Mouse (Mus musculus) forebrain, embryonic 15.5 days (tissue): Measurements from ENCODE around the gene Mnd1. TPM values are rescaled to one million over a fixed set of nuclear protein-coding genes. Genes with fewer than 3 reads are reported as not detected.

Experiments used
- ATAC-seq: fragments of 200-750 bp; cut with Nextera tagmentation; replicated peaks from 2 replicates; pipeline ENCODE4 v1.8.0; 2017; ENCODE audit warnings: mild to moderate bottlenecking, moderate TSS enrichment, moderate library complexity
- H3K27ac ChIP-seq: fragments of 300-500 bp; sonication (generic); replicated peaks from 2 replicates; pipeline ENCODE4 v1.5.1; 2015; ENCODE audit warnings: mild to moderate bottlenecking, inconsistent platforms
- H3K27me3 ChIP-seq: fragments of 300-500 bp; sonication (generic); 2 replicates; pipeline ENCODE4 v1.6.1; 2015; ENCODE audit warnings: inconsistent platforms
- H3K36me3 ChIP-seq: fragments of 300-500 bp; sonication (generic); 2 replicates; pipeline ENCODE4 v1.6.1; 2015; ENCODE audit warnings: mild to moderate bottlenecking, inconsistent platforms
- H3K4me1 ChIP-seq: fragments of 300-500 bp; sonication (generic); 2 replicates; pipeline ENCODE4 v1.6.1; 2015; ENCODE audit warnings: inconsistent platforms
- H3K4me2 ChIP-seq: fragments of 300-500 bp; sonication (generic); replicated peaks from 2 replicates; pipeline ENCODE4 v1.6.1; 2015; ENCODE audit warnings: mild to moderate bottlenecking, inconsistent platforms
- H3K4me3 ChIP-seq: fragments of 300-500 bp; sonication (generic); 2 replicates; pipeline ENCODE4 v1.5.1; 2015; ENCODE audit warnings: mild to moderate bottlenecking, inconsistent platforms
- H3K9ac ChIP-seq: fragments of 300-500 bp; sonication (generic); replicated peaks from 2 replicates; pipeline ENCODE4 v1.6.1; 2015; ENCODE audit warnings: mild to moderate bottlenecking, inconsistent platforms
- H3K9me3 ChIP-seq: fragments of 300-500 bp; sonication (generic); 2 replicates; pipeline ENCODE4 v1.6.1; 2016; ENCODE audit warnings: inconsistent platforms
- WGBS: fragments of 180-500 bp; shearing (Covaris S2); methylation state at CpG from one replicate; pipeline ENCODE4 v1.1.7; 2015; ENCODE audit warnings: mixed read lengths; 5-methylcytosine and 5-hydroxymethylcytosine counted together
- polyA plus RNA-seq: library from polyadenylated mRNA; unstranded; fragments of >200 nt; fragmentation: Nextera tagmentation; extraction: Ambion mirVana; gene quantifications from 2 replicates; pipeline ENCODE4 v1.2.1, GENCODE M21; 2015

The Mnd1 gene
- polyA plus RNA-seq, 1 experiment from 2014 or later = 2.5 TPM

DNA sequence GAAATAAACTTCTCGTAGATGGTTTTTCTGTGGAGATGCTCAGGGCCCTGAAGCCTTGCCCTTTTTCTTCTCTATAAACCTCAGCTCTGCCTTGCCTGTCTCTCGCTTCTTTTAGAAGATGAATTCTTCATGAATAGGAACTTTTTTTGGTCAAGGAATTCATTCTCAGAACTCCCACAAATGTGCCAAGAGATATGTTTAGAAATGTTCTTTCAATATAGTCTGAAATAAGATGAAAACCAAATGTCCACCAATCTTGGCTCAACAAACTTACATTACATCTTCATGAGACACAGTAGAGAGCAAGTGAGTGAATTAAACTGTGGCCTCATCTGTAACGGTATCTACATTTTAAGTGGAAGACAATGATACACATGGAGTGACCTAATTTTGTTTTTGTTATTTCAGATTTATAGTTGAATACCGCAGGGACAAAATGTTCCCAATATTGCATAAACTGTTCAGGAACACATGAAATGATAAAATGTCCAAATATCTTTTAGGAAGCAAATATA is 74.3 kb downstream of the Mnd1 start:
- Histone ChIP-seq H3K27ac (no peak overlapping the region), H3K4me1 (no peaks in the 10 kb centered on the region), H3K9me3 (0 out of 2 replicates have a peak, but pooled peaks cover 6% of the 10 kb centered on the region), H3K4me2 (no peak overlapping the region), H3K9ac (no peak overlapping the region), H3K27me3 (no peaks in the 10 kb centered on the region), H3K4me3 (no peak overlapping the region), H3K36me3 (no peaks in the 10 kb centered on the region)
- 95% methylated on average over 4 of the region's 4 CpGs for WGBS
- no peak for ATAC-seq

- H3K9me3 ChIP-seq = 0 out of 2 replicates have a peak, but pooled peaks cover 6% of the 10 kb centered on the region
- WGBS = 77% methylated on average over 7 of the region's 7 CpGs
- no peaks in the 10 kb centered on the region for H3K4me1 ChIP-seq
- no peak for ATAC-seq
- H3K4me3 ChIP-seq = no peak overlapping the region
- H3K36me3 ChIP-seq = no peaks in the 10 kb centered on the region
- no peaks in the 10 kb centered on the region for H3K27me3 ChIP-seq
- H3K27ac ChIP-seq = no peak overlapping the region
- no peak overlapping the region for H3K4me2 ChIP-seq
- no peak overlapping the region for H3K9ac ChIP-seq
These were observed 75.5 kb downstream of the Mnd1 start for GRCm38 (mm10) chr3:84080074-84080473.

GRCm38 (mm10) chr3:84077505-84077904 is 78.1 kb downstream of the Mnd1 start:
- Histone ChIP-seq H3K27ac (no peak overlapping the region), H3K27me3 (no peaks in the 10 kb centered on the region), H3K9ac (no peak overlapping the region), H3K4me2 (no peak overlapping the region), H3K36me3 (no peaks in the 10 kb centered on the region), H3K4me3 (no peak overlapping the region), H3K9me3 (0 out of 2 replicates have a peak, but pooled peaks cover 6% of the 10 kb centered on the region), H3K4me1 (no peaks in the 10 kb centered on the region)
- WGBS = 87% methylated on average over 4 of the region's 4 CpGs
- ATAC-seq = no peak

DNA sequence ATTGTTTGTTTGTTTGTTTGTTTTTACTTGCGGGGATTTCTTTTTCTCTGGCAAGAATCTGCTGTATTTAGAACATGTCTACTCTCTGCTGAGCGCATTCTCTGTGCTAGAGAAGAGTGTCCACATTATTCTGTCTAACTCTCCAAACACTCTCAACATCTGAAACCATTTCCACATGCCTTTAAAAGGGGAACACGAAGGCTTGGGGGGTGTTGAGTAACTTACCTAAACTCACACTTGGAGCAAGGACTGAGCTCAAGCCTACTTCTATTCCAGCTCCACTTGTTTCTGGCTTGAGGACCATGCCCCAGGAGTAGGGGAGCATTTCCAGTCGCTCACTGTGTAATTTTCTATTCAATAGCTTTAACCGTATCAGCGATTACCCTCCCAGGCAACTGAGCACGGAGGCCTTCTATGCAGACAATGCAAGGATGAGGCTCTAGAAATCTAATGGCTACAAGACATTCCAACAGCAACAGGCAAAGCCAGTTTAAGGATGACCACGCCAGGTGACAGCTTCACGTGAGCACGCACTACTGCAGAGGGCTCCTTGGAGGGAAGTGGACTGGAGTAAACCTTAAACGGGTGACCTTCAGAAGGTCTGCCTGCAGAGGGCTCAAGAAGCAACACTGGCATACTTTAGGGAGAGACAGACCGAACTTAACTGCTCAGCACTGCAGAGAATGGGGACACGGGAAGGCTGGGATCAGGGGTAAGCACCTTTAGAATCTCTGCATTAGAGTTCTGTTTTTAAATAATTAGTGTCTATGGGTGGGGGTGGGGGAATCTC is 78.8 kb downstream of the Mnd1 start:
- Histone ChIP-seq H3K9ac (no peak overlapping the region), H3K4me3 (no peak overlapping the region), H3K4me1 (no peaks in the 10 kb centered on the region), H3K36me3 (no peaks in the 10 kb centered on the region), H3K9me3 (0 out of 2 replicates have a peak, but pooled peaks cover under 1% of the 10 kb centered on the region), H3K4me2 (no peak overlapping the region), H3K27me3 (no peaks in the 10 kb centered on the region), H3K27ac (no peak overlapping the region)
- ATAC-seq = no peak
- 80% methylated on average over 13 of the region's 13 CpGs for WGBS

- Histone ChIP-seq H3K4me2 (no peak overlapping the region), H3K9me3 (no peaks in the 10 kb centered on the region), H3K36me3 (no peaks in the 10 kb centered on the region), H3K9ac (no peak overlapping the region), H3K4me3 (no peak overlapping the region), H3K27me3 (no peaks in the 10 kb centered on the region), H3K4me1 (no peaks in the 10 kb centered on the region), H3K27ac (no peak overlapping the region)
- no peak for ATAC-seq
- WGBS = 80% methylated on average over 4 of the region's 4 CpGs
These were observed 80.1 kb downstream of the Mnd1 start for GRCm38 (mm10) chr3:84075516-84075915.

DNA sequence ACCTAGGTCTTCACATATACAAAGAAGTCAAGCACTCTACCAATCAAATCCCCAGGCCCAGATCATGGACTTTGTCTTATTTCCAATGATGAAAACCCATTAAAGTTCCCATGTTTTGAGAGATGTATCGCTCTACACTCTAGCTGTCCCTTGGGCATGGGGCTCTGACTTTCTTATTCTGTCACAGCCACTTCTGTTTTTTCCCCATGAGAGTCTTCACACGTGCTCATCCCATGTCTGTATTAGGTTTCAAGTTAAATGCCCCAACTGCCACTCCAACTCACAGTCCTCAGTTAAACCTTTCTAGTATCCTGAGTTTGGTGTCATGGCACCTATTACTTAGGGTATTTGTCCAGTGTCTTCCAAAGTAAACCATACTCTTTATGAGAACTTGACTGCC is 80.8 kb downstream of the Mnd1 start:
- no peaks in the 10 kb centered on the region for H3K36me3 ChIP-seq
- WGBS = 83% methylated on average over 2 of the region's 2 CpGs
- H3K4me1 ChIP-seq = no peaks in the 10 kb centered on the region
- H3K27ac ChIP-seq = no peak overlapping the region
- no peak for ATAC-seq
- no peaks in the 10 kb centered on the region for H3K27me3 ChIP-seq
- no peak overlapping the region for H3K9ac ChIP-seq
- no peaks in the 10 kb centered on the region for H3K9me3 ChIP-seq
- H3K4me2 ChIP-seq = no peak overlapping the region
- H3K4me3 ChIP-seq = no peak overlapping the region

GRCm38 (mm10) chr3:84071641-84072040 is 83.9 kb downstream of the Mnd1 start:
- Histone ChIP-seq H3K4me3 (no peak overlapping the region), H3K27me3 (no peaks in the 10 kb centered on the region), H3K36me3 (no peaks in the 10 kb centered on the region), H3K27ac (no peak overlapping the region), H3K9me3 (no peaks in the 10 kb centered on the region), H3K4me1 (no peaks in the 10 kb centered on the region), H3K4me2 (no peak overlapping the region), H3K9ac (no peak overlapping the region)
- no peak for ATAC-seq
- 19% methylated on average over 2 of the region's 2 CpGs for WGBS

GRCm38 (mm10) chr3:84070811-84071210 is 84.8 kb downstream of the Mnd1 start:
- WGBS = 88% methylated on average over 8 of the region's 8 CpGs
- no peak for ATAC-seq
- Histone ChIP-seq H3K4me1 (no peaks in the 10 kb centered on the region), H3K27me3 (no peaks in the 10 kb centered on the region), H3K9me3 (no peaks in the 10 kb centered on the region), H3K36me3 (no peaks in the 10 kb centered on the region), H3K4me2 (no peak overlapping the region), H3K4me3 (no peak overlapping the region), H3K27ac (no peak overlapping the region), H3K9ac (no peak overlapping the region)

- Histone ChIP-seq H3K4me1 (no peaks in the 10 kb centered on the region), H3K9ac (no peak overlapping the region), H3K4me3 (no peak overlapping the region), H3K27me3 (no peaks in the 10 kb centered on the region), H3K9me3 (no peaks in the 10 kb centered on the region), H3K4me2 (no peak overlapping the region), H3K36me3 (no peaks in the 10 kb centered on the region), H3K27ac (no peak overlapping the region)
- 86% methylated on average over 13 of the region's 13 CpGs for WGBS
- ATAC-seq = no peak
These were observed 86.5 kb downstream of the Mnd1 start for GRCm38 (mm10) chr3:84068831-84069709.

GRCm38 (mm10) chr3:84065825-84066224 is 89.8 kb downstream of the Mnd1 start:
- WGBS = 90% methylated on average over 4 of the region's 4 CpGs
- Histone ChIP-seq H3K27ac (no peak overlapping the region), H3K27me3 (no peaks in the 10 kb centered on the region), H3K4me3 (no peak overlapping the region), H3K9me3 (no peaks in the 10 kb centered on the region), H3K4me1 (no peaks in the 10 kb centered on the region), H3K4me2 (no peak overlapping the region), H3K9ac (no peak overlapping the region), H3K36me3 (no peaks in the 10 kb centered on the region)
- ATAC-seq = no peak

DNA sequence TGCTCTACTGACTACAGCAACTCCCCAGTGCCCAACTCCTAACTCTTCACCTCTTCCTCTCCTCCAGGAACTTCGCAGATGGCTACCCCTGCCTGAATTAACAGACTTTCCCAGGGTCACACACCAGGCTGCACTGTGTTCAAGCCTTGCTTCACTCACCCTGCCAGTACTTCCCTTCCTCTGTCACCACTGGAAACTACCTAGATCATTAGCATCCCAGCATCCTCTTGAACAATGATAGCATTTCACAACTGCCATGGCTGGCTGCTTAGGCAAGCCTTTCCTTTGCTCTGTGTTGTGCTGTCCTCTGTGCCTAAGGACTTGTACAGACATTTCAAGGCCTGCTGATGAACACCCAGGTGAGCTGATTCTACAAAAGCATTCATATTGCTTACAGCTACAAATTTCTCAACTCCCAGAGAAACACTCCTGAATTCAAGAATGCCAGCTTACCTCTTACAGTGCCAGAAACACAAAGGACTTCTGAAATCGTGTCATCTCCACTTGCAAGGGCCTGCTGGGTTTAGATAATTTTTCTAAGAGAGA is 92.1 kb downstream of the Mnd1 start:
- H3K27ac ChIP-seq = no peak overlapping the region
- H3K9me3 ChIP-seq = no peaks in the 10 kb centered on the region
- no peak overlapping the region for H3K4me2 ChIP-seq
- H3K4me3 ChIP-seq = no peak overlapping the region
- no peak for ATAC-seq
- no peaks in the 10 kb centered on the region for H3K36me3 ChIP-seq
- H3K27me3 ChIP-seq = no peaks in the 10 kb centered on the region
- H3K9ac ChIP-seq = no peak overlapping the region
- peaks cover 11% of the 10 kb centered on the region for H3K4me1 ChIP-seq
- 93% methylated on average over 2 of the region's 2 CpGs for WGBS
